Mouse (Mus musculus): ENCODE measurements around the gene Etv2.

GRCm38 (mm10) chr7:30681897-30682296, 46.2 kb upstream of the Etv2 start:
- TF ChIP-seq POLR2A (IDR thresholded peaks at IDR 0.05; ENCODE audit: borderline replicate concordance, extremely low read depth, low read depth, low read length) (no peak), CTCF (IDR thresholded peaks at IDR 0.05; ENCODE audit: insufficient read depth, low read length) (no peak)

Measured in lung, adult 2 months (tissue).